Mouse (Mus musculus): ENCODE data around the gene Cdkn2c. TPM values are rescaled to one million over a fixed set of nuclear protein-coding genes. Genes with fewer than 3 reads are reported as not detected.

Cdkn2c gene
- polyA plus RNA-seq (2017; shearing (Covaris generic)): 10 to 100 TPM in 1 of 2 experiments, 1 to 10 TPM in 1; 6.5 to 19.2 TPM

GRCm38 (mm10) chr4:109666461-109667269, at the start of gene Cdkn2c:
Cdkn2c (minus strand) TSS chr4:109667189.

GRCm38 (mm10) chr4:109676218-109677215, 9.5 kb upstream of the Cdkn2c start, which contains the start of gene Faf1:
Faf1 (plus strand) TSS chr4:109676588.

Other genes starting within 250 kb of the Cdkn2c start
- gene Rnf11, start 182.5 kb downstream of the Cdkn2c start, polyA plus RNA-seq (2017; shearing (Covaris generic)): 10 to 100 TPM; 52.1 to 52.7 TPM
- not detected for gene 4930522H14Rik, start 135.9 kb downstream of the Cdkn2c start, polyA plus RNA-seq (2017; shearing (Covaris generic))
- gene Faf1, start 9.4 kb upstream of the Cdkn2c start, polyA plus RNA-seq (2017; shearing (Covaris generic)): 10 to 100 TPM; 35.8 to 44.9 TPM